Mouse (Mus musculus): ENCODE results near the gene Maml1. TPM values are rescaled to one million over a fixed set of nuclear protein-coding genes. Genes with fewer than 3 reads are reported as not detected.

The Maml1 gene
- polyA plus RNA-seq, 1 experiment from 2014 or later = 5.6 TPM

DNA sequence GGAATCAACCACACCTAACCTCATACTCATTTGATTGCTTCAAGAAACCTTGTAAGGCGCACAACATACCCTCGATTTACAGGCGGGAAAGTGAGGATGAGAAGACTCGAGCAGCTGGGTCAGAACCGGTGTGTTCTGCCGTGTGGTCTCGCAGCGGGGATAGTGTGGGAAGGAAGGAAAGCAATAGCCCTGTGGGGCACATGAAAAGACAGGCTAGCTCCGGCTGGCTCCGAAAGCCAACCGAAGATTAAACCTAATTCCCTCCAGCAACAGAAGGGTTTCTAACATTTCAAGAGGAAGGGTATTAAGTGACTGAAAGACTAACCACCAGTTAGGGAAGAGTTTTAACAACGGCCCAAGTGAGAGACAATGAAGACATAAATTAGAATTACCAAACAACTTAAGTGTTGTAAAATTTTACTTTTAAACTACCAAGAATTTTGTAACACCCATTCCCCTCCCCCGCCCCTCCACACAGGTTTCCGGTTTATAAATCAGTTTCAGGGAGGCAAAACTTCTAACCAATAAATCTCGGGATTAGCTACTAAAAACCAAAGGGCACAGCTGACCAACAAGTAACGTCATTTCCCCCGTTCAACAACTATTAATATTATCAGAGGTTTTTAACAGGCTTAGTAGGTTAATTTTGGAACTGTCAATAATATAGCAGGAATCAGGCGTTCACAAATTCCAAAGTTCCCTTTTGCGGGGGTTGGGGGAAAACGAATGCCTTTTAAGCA, 1.5 kb downstream of the Maml1 start:
- Histone ChIP-seq H3K36me3 (ENCODE audit: control insufficient read depth, insufficient read depth, low read length) (peaks cover 25% of the 10 kb centered on the region), H3K4me3 (ENCODE audit: low read depth, low read length) (peak overlapping the region; percentile 99), H3K4me2 (peak overlapping the region; percentile 90), H3K27ac (ENCODE audit: low read depth, low read length) (peak overlapping the region; percentile 96; the same call in 1 of the 2 replicates), H3K4me1 (replicated peaks; ENCODE audit: control insufficient read depth, insufficient read depth, low read length) (peaks cover 15% of the 10 kb centered on the region), H3K9ac (ENCODE audit: low read depth, low read length) (peak overlapping the region; percentile 97), H3K9me3 (ENCODE audit: control insufficient read depth, low read length) (no peaks in the 10 kb centered on the region), H3K27me3 (replicated peaks; ENCODE audit: control insufficient read depth, insufficient read depth, low read length) (no peaks in the 10 kb centered on the region)
- ATAC-seq (replicated peaks; ENCODE audit: low FRiP score) = no peak
- 22% methylated on average over 20 of the region's 20 CpGs for WGBS
- no peak for DNase-seq (ENCODE audit: low spot score)

DNA sequence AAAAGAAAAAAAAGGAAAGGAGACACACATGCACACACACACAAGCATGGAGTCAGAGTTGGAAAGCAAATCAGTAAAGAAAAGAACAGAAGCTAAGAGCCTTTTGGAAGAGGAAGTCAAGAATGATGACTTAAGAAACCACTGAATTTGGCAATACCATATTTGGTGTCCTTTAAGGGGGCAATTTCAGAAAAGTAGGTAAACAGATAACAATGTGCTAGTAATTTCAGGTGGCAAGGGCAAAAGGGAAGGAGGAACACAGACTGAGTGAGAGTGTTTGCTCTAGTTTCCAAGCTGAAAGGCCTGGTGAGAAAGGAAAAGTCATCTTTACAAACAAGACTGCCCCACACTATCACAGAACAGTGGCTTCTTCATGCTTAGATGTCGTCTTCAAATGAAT, 5.7 kb downstream of the Maml1 start:
- Histone ChIP-seq H3K36me3 (ENCODE audit: control insufficient read depth, insufficient read depth, low read length) (peaks cover 23% of the 10 kb centered on the region), H3K9ac (ENCODE audit: low read depth, low read length) (no peak overlapping the region), H3K9me3 (ENCODE audit: control insufficient read depth, low read length) (no peaks in the 10 kb centered on the region), H3K27ac (ENCODE audit: low read depth, low read length) (no peak overlapping the region), H3K27me3 (replicated peaks; ENCODE audit: control insufficient read depth, insufficient read depth, low read length) (no peaks in the 10 kb centered on the region), H3K4me1 (replicated peaks; ENCODE audit: control insufficient read depth, insufficient read depth, low read length) (peaks cover 9% of the 10 kb centered on the region), H3K4me3 (ENCODE audit: low read depth, low read length) (no peak overlapping the region), H3K4me2 (no peak overlapping the region)
- ATAC-seq (replicated peaks; ENCODE audit: low FRiP score) = no peak
- DNase-seq (ENCODE audit: low spot score) = no peak
- 64% methylated on average over 1 of the region's 1 CpGs for WGBS

DNA sequence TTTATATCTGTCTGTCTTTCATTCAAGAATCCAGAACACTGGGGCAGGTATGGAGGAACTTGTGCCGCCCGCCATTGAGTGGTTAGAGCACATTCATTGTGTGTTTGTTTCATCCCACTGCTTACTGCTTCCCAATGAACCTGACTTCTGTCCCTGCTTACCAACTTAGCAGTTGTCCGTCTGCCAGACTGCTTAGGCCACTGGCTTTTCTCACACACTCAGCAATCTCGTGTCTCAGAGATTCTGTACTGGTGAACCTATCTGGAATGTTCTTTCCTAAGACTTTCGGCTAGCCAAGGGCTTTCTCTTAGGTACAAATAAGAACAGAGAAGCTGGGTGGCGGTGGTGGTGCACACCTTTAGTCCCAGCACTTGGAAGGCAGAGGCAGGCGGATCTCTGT, 6.4 kb downstream of the Maml1 start:
- Histone ChIP-seq H3K4me3 (ENCODE audit: low read depth, low read length) (no peak overlapping the region), H3K9ac (ENCODE audit: low read depth, low read length) (no peak overlapping the region), H3K9me3 (ENCODE audit: control insufficient read depth, low read length) (no peaks in the 10 kb centered on the region), H3K27ac (ENCODE audit: low read depth, low read length) (no peak overlapping the region), H3K36me3 (ENCODE audit: control insufficient read depth, insufficient read depth, low read length) (peaks cover 23% of the 10 kb centered on the region), H3K4me2 (no peak overlapping the region), H3K4me1 (replicated peaks; ENCODE audit: control insufficient read depth, insufficient read depth, low read length) (peaks cover 9% of the 10 kb centered on the region), H3K27me3 (replicated peaks; ENCODE audit: control insufficient read depth, insufficient read depth, low read length) (no peaks in the 10 kb centered on the region)
- no peak for DNase-seq (ENCODE audit: low spot score)
- whole genome bisulfite sequencing = 90% methylated on average over 7 of the region's 7 CpGs
- no peak for ATAC-seq (replicated peaks; ENCODE audit: low FRiP score)

DNA sequence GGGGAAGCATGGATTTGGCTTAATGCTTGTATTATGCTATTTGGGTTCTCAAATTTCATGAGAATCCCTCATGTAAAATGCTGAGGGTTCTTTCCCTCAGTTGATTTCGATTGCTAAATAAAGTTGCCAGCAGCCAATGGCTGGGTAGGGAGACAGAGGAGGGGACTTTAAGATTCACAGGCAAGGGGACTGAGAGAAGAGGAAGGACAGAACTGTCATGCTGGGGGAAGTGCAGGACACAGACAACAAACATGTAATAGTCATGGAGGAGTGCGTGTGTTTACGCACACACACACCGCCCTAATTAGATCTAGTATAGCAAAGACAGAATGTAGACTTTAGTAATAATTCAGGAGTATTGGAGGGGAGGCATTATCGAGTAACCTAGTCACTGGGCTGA, 6.8 kb downstream of the Maml1 start:
- Histone ChIP-seq H3K27me3 (replicated peaks; ENCODE audit: control insufficient read depth, insufficient read depth, low read length) (no peaks in the 10 kb centered on the region), H3K4me2 (no peak overlapping the region), H3K9me3 (ENCODE audit: control insufficient read depth, low read length) (no peaks in the 10 kb centered on the region), H3K9ac (ENCODE audit: low read depth, low read length) (no peak overlapping the region), H3K27ac (ENCODE audit: low read depth, low read length) (no peak overlapping the region), H3K4me3 (ENCODE audit: low read depth, low read length) (no peak overlapping the region), H3K4me1 (replicated peaks; ENCODE audit: control insufficient read depth, insufficient read depth, low read length) (peaks cover 5% of the 10 kb centered on the region), H3K36me3 (ENCODE audit: control insufficient read depth, insufficient read depth, low read length) (peaks cover 23% of the 10 kb centered on the region)
- DNase-seq (ENCODE audit: low spot score) = no peak
- ATAC-seq (replicated peaks; ENCODE audit: low FRiP score) = no peak
- WGBS = 91% methylated on average over 5 of the region's 5 CpGs

DNA sequence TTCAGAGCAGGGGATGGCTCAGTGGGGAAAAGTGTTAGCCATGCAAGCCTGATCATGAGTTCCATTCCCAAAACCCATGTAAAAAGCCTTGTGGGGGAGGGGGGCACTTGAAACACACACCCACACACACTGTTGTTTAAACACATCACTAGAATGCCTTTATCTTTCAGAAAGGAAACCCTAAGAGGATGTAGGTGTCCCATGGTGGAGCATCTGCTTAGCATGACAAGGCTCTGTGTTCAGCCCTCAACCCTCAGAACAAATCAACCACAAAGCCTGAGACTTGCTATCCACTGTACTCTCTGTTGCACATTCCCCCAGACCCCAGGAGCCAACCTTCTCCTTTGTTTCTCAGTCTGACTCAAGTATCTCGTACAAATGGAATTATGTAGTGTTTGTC, 12.1 kb downstream of the Maml1 start:
- no peak overlapping the region for H3K4me2 ChIP-seq

DNA sequence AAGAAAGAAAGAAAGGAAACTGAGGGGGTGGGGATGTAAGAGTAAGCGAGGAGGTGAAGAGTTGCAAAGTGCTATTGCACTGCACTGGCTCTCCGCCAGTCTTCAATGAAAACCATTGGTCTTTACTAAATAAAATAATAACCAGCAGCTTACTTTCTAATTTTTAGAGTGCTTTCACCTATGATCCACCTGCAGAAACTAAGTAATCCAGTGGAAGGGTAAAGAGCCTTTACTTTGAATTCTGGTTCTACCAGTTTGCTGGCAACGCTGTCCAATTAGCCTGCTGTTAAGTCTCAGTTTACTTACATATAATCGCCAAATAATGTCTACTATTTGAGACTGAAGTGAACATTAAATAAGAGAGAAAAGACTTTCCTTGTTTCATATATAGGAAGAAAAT, 13.1 kb downstream of the Maml1 start:
- 89% methylated on average over 4 of the region's 4 CpGs for WGBS
- peaks cover 9% of the 10 kb centered on the region for H3K4me1 ChIP-seq (replicated peaks; ENCODE audit: control insufficient read depth, insufficient read depth, low read length)
- ATAC-seq (replicated peaks; ENCODE audit: low FRiP score) = no peak
- H3K9ac ChIP-seq (ENCODE audit: low read depth, low read length) = no peak overlapping the region
- H3K4me2 ChIP-seq = no peak overlapping the region
- no peak for DNase-seq (ENCODE audit: low spot score)
- H3K4me3 ChIP-seq (ENCODE audit: low read depth, low read length) = no peak overlapping the region
- peaks cover 4% of the 10 kb centered on the region; the same call in 1 of the 2 replicates for H3K36me3 ChIP-seq (ENCODE audit: control insufficient read depth, insufficient read depth, low read length)
- no peaks in the 10 kb centered on the region for H3K27me3 ChIP-seq (replicated peaks; ENCODE audit: control insufficient read depth, insufficient read depth, low read length)
- H3K27ac ChIP-seq (ENCODE audit: low read depth, low read length) = no peak overlapping the region
- H3K9me3 ChIP-seq (ENCODE audit: control insufficient read depth, low read length) = no peaks in the 10 kb centered on the region

More for the DNA sequence above, 12.1 kb downstream of the Maml1 start:
- no peak overlapping the region for H3K4me3 ChIP-seq (ENCODE audit: low read depth, low read length)
- peaks cover 4% of the 10 kb centered on the region; the same call in 1 of the 2 replicates for H3K36me3 ChIP-seq (ENCODE audit: control insufficient read depth, insufficient read depth, low read length)
- no peaks in the 10 kb centered on the region for H3K27me3 ChIP-seq (replicated peaks; ENCODE audit: control insufficient read depth, insufficient read depth, low read length)
- H3K27ac ChIP-seq (ENCODE audit: low read depth, low read length) = no peak overlapping the region
- H3K9me3 ChIP-seq (ENCODE audit: control insufficient read depth, low read length) = no peaks in the 10 kb centered on the region
- no peak overlapping the region for H3K9ac ChIP-seq (ENCODE audit: low read depth, low read length)
- peaks cover 7% of the 10 kb centered on the region for H3K4me1 ChIP-seq (replicated peaks; ENCODE audit: control insufficient read depth, insufficient read depth, low read length)
- no peak for ATAC-seq (replicated peaks; ENCODE audit: low FRiP score)
- DNase-seq (ENCODE audit: low spot score) = no peak
- 79% methylated on average over 1 of the region's 1 CpGs for WGBS

DNA sequence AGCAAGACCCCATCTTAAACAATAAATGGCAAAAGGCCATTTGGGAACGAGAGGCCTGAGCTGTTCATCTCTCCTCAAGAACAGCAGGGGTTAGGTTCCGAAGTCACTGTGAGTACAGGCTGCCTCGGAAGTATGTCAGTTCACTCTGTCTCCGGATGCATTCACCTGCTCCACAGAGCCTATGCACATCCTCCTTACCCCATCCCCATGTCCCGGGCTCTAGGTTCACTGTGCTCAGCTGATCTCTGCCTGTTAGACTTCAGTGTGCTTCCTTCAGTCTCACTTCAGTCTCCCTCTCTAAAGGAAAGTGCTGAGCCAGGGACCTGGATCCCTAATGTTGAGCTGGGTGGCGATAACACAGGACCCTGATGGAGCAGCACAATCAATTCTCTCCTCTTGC, 14.4 kb downstream of the Maml1 start:
- DNase-seq (ENCODE audit: low spot score) = no peak
- WGBS = 88% methylated on average over 6 of the region's 6 CpGs

DNA sequence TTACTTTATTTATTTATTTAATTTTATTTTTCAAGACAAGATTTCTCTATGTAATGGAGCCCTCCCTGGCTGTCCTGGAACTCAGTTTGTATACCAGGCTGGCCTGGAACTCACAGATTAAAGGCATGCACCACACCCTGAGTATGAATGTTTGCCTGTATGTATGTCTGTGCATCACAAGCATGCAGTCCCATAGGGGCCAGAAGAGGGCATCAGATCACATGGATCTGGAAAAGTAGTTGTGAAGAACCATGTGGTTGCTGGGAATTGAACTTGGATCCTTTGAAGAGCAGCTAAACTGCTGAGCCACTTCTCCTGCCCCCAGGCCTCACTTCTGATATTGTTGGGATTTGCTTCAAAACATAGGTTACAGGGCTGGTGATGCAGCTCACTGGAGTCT, 15.1 kb downstream of the Maml1 start:
- Histone ChIP-seq H3K27me3 (replicated peaks; ENCODE audit: control insufficient read depth, insufficient read depth, low read length) (no peaks in the 10 kb centered on the region), H3K36me3 (ENCODE audit: control insufficient read depth, insufficient read depth, low read length) (0 out of 2 replicates have a peak, but pooled peaks cover 4% of the 10 kb centered on the region), H3K27ac (ENCODE audit: low read depth, low read length) (no peak overlapping the region), H3K9ac (ENCODE audit: low read depth, low read length) (no peak overlapping the region), H3K4me2 (no peak overlapping the region), H3K4me1 (replicated peaks; ENCODE audit: control insufficient read depth, insufficient read depth, low read length) (peaks cover 9% of the 10 kb centered on the region), H3K9me3 (ENCODE audit: control insufficient read depth, low read length) (no peaks in the 10 kb centered on the region), H3K4me3 (ENCODE audit: low read depth, low read length) (no peak overlapping the region)
- ATAC-seq (replicated peaks; ENCODE audit: low FRiP score) = no peak
- no peak for DNase-seq (ENCODE audit: low spot score)

More for the DNA sequence above, 14.4 kb downstream of the Maml1 start:
- H3K27me3 ChIP-seq (replicated peaks; ENCODE audit: control insufficient read depth, insufficient read depth, low read length) = no peaks in the 10 kb centered on the region
- no peaks in the 10 kb centered on the region for H3K9me3 ChIP-seq (ENCODE audit: control insufficient read depth, low read length)
- H3K27ac ChIP-seq (ENCODE audit: low read depth, low read length) = no peak overlapping the region
- no peak overlapping the region for H3K9ac ChIP-seq (ENCODE audit: low read depth, low read length)
- no peak overlapping the region for H3K4me2 ChIP-seq
- H3K36me3 ChIP-seq (ENCODE audit: control insufficient read depth, insufficient read depth, low read length) = 0 out of 2 replicates have a peak, but pooled peaks cover 4% of the 10 kb centered on the region
- no peak for ATAC-seq (replicated peaks; ENCODE audit: low FRiP score)
- H3K4me3 ChIP-seq (ENCODE audit: low read depth, low read length) = no peak overlapping the region
- H3K4me1 ChIP-seq (replicated peaks; ENCODE audit: control insufficient read depth, insufficient read depth, low read length) = peaks cover 9% of the 10 kb centered on the region

DNA sequence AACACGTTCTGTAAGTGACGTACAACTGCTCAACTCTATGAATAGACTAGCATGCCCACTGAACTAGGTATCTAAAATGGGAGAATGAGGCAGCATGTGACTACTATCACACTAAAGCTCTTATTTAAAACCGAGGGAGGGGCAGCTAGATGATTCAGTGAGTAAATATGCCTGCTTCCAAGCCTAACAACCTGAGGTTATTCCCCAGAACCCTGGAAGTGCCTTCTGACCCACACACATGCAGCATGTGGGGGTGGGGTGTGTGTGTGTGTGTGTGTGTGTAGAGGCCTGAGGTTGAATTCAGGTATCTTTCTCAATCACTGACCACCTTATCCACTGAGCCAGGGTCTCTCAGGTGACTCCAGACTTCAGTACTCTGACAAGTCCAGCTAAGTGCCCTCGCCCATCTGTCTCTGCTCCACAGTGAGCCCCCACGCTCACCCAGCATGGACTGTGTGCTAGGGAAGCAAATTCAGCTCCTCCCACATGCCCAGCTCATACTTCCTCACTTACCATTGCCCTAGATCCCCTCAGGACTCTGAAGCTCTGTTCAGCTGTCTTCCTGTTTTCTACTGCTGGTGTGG, 16.5 kb downstream of the Maml1 start:
- no peak for DNase-seq (ENCODE audit: low spot score)
- 58% methylated on average over 5 of the region's 5 CpGs for WGBS
- ATAC-seq (replicated peaks; ENCODE audit: low FRiP score) = no peak
- peaks cover 9% of the 10 kb centered on the region for H3K4me1 ChIP-seq (replicated peaks; ENCODE audit: control insufficient read depth, insufficient read depth, low read length)
- H3K9ac ChIP-seq (ENCODE audit: low read depth, low read length) = 0 out of 2 replicates have a peak overlapping the region, but pooled peaks have one; percentile 28
- H3K27me3 ChIP-seq (replicated peaks; ENCODE audit: control insufficient read depth, insufficient read depth, low read length) = no peaks in the 10 kb centered on the region
- H3K36me3 ChIP-seq (ENCODE audit: control insufficient read depth, insufficient read depth, low read length) = 0 out of 2 replicates have a peak, but pooled peaks cover 4% of the 10 kb centered on the region
- H3K4me3 ChIP-seq (ENCODE audit: low read depth, low read length) = no peak overlapping the region
- H3K9me3 ChIP-seq (ENCODE audit: control insufficient read depth, low read length) = no peaks in the 10 kb centered on the region
- peak overlapping the region; percentile 5; the same call in 1 of the 2 replicates for H3K4me2 ChIP-seq
- H3K27ac ChIP-seq (ENCODE audit: low read depth, low read length) = no peak overlapping the region
